In the genomic region with DNA sequence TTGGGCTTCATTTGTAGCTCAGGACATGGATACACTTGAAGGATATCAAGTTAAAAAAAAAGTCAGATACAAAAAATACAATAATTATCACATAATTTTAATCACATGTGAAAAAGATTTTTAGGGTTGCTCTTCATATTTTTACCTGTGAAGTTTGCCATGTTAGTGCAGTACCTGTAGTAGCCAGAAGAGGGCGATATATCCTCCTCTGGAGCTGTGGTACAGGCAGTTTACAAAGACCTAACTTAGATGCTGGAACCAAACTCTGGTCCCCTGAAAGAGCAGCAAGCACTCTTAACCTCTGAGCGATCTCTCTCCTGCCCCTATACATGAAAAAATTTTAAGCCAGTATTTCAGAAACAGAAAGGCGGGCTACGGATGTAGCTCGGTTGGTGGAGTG, we compare ENCODE assay signal across 14 mouse cellular contexts.
DNase-seq lines count a peak whose midpoint lies in the region; ATAC-seq and TF ChIP-seq lines count a peak whose summit lies in the region.
"Had no signal": no experiment of that assay in that cellular context is flagged by ENCODE, and none has a peak within 500 bp of the region (broad histone marks: within the 10 kb centered on the region; RNA-seq: fewer than 3 reads in every experiment).

No protein-coding gene starts in this region.

- no peak overlapping the region for H3K4me2 ChIP-seq in liver, postnatal 0 days (ENCODE audit: low read depth, low read length)
- no peak overlapping the region for H3K4me2 ChIP-seq in liver, embryonic 12.5 days
- H3K4me2 ChIP-seq: hindbrain, embryonic 15.5 days; limb, embryonic 13.5 days; neural tube, embryonic 12.5 days had no signal

- no peaks in the 10 kb centered on the region for H3K9me3 ChIP-seq in liver, postnatal 0 days (ENCODE audit: low read length)
- no peaks in the 10 kb centered on the region for H3K9me3 ChIP-seq in liver, embryonic 12.5 days (replicated peaks)
- H3K9me3 ChIP-seq: heart, embryonic 10.5 days; hindbrain, embryonic 15.5 days; limb, embryonic 13.5 days; neural tube, embryonic 12.5 days had no signal

- no peak for TF ChIP-seq EP300 in liver, postnatal 0 days (IDR thresholded peaks at IDR 0.05; ENCODE audit: low read depth)

- 73% methylated on average over 5 of the region's 5 CpGs for WGBS in liver, postnatal 0 days (ENCODE audit: insufficient replicate concordance)
- 62% methylated on average over 5 of the region's 5 CpGs for WGBS in liver, embryonic 12.5 days (ENCODE audit: insufficient replicate concordance)

- no peaks in the 10 kb centered on the region for H3K36me3 ChIP-seq in liver, postnatal 0 days (replicated peaks; ENCODE audit: insufficient read depth, low read length)
- no peaks in the 10 kb centered on the region for H3K36me3 ChIP-seq in liver, embryonic 12.5 days
- H3K36me3 ChIP-seq: heart, embryonic 10.5 days; hindbrain, embryonic 15.5 days; limb, embryonic 13.5 days; neural tube, embryonic 12.5 days had no signal

- H3K27me3 ChIP-seq in liver, postnatal 0 days (ENCODE audit: insufficient read depth, low read length), result no peaks in the 10 kb centered on the region
- no peaks in the 10 kb centered on the region for H3K27me3 ChIP-seq in liver, embryonic 12.5 days (replicated peaks)
- H3K27me3 ChIP-seq: hindbrain, embryonic 15.5 days; limb, embryonic 13.5 days; neural tube, embryonic 12.5 days had no signal

- no peak overlapping the region for H3K4me3 ChIP-seq in liver, postnatal 0 days (ENCODE audit: low read depth, low read length)
- no peak overlapping the region for H3K4me3 ChIP-seq in liver, embryonic 12.5 days
- H3K4me3 ChIP-seq: heart, embryonic 10.5 days; hindbrain, embryonic 15.5 days; limb, embryonic 13.5 days; neural tube, embryonic 12.5 days had no signal

- peak; percentile 6 for DNase-seq in adrenal gland, postnatal 14 days
- DNase-seq in adrenal gland, postnatal 36 days, result no peak
- no peak for DNase-seq in liver, postnatal 0 days
- peak; percentile 20 for DNase-seq in NIH3T3 (ENCODE audit: low read depth)
- peak; percentile 43 for DNase-seq in naive thymus-derived CD4-positive, alpha-beta T cell, adult 2 months (ENCODE audit: low read depth)
- no peak for DNase-seq in layer of hippocampus, postnatal 25 days (ENCODE audit: extremely low spot score in 1 of 2, low spot score in 1 of 2)
- no peak for DNase-seq in kidney, postnatal 36 days
- DNase-seq: cerebellum, adult 18-20 months; right cerebral cortex, adult 18-20 months had no signal

- no peak overlapping the region for H3K9ac ChIP-seq in liver, postnatal 0 days (replicated peaks)
- H3K9ac ChIP-seq in liver, embryonic 12.5 days, result no peak overlapping the region
- H3K9ac ChIP-seq: hindbrain, embryonic 15.5 days; limb, embryonic 13.5 days; neural tube, embryonic 12.5 days had no signal

- no peak for ATAC-seq in liver, postnatal 0 days
- no peak for ATAC-seq in liver, embryonic 12.5 days

- TF ChIP-seq CTCF in liver, postnatal 0 days (IDR thresholded peaks at IDR 0.05; ENCODE audit: low read depth), result peak; percentile 61

- H3K27ac ChIP-seq in liver, postnatal 0 days (ENCODE audit: low read depth), result no peak overlapping the region
- no peak overlapping the region for H3K27ac ChIP-seq in liver, embryonic 12.5 days
- H3K27ac ChIP-seq: heart, embryonic 10.5 days; hindbrain, embryonic 15.5 days; limb, embryonic 13.5 days; neural tube, embryonic 12.5 days had no signal

- no peaks in the 10 kb centered on the region for H3K4me1 ChIP-seq in liver, postnatal 0 days (ENCODE audit: insufficient read depth)
- H3K4me1 ChIP-seq in liver, embryonic 12.5 days, result no peaks in the 10 kb centered on the region
- H3K4me1 ChIP-seq: heart, embryonic 10.5 days; hindbrain, embryonic 15.5 days; neural tube, embryonic 12.5 days had no signal

Comparison
In these comparisons a context has a peak if more than half of its experiments do, and no peak if none do; other contexts are left out.
1. DNase-seq: peak in adrenal gland, postnatal 14 days (single experiment), NIH3T3 (single experiment) and naive thymus-derived CD4-positive, alpha-beta T cell, adult 2 months (single experiment); none in adrenal gland, postnatal 36 days (0 of 2), liver, postnatal 0 days (single experiment), layer of hippocampus, postnatal 25 days (0 of 2) and kidney, postnatal 36 days (0 of 2).